Mouse (Mus musculus) kidney, adult 2 months (tissue): ENCODE measurements around the gene Deup1.

Experiments
- CTCF ChIP-seq: fragments of 200-500 bp; conservative IDR thresholded peaks from 2 replicates; pipeline ENCODE4 v1.5.1; 2011; ENCODE audit warnings: low read depth, mild to moderate bottlenecking, control low read depth, low read length, moderate library complexity, mixed read lengths; ENCODE audit not compliant: insufficient read depth, insufficient read length
- POLR2A ChIP-seq: fragments of 200-500 bp; IDR thresholded peaks from one replicate; pipeline ENCODE4 v1.6.1; 2011; ENCODE audit warnings: low read depth, low read length, control low read depth

- no peak for TF ChIP-seq CTCF
- TF ChIP-seq POLR2A: no peak
Observed at GRCm38 (mm10) chr9:15600859-15601540, 26.7 kb downstream of the Deup1 start.
